Mouse (Mus musculus): ENCODE results near the gene Kazald1.

DNA sequence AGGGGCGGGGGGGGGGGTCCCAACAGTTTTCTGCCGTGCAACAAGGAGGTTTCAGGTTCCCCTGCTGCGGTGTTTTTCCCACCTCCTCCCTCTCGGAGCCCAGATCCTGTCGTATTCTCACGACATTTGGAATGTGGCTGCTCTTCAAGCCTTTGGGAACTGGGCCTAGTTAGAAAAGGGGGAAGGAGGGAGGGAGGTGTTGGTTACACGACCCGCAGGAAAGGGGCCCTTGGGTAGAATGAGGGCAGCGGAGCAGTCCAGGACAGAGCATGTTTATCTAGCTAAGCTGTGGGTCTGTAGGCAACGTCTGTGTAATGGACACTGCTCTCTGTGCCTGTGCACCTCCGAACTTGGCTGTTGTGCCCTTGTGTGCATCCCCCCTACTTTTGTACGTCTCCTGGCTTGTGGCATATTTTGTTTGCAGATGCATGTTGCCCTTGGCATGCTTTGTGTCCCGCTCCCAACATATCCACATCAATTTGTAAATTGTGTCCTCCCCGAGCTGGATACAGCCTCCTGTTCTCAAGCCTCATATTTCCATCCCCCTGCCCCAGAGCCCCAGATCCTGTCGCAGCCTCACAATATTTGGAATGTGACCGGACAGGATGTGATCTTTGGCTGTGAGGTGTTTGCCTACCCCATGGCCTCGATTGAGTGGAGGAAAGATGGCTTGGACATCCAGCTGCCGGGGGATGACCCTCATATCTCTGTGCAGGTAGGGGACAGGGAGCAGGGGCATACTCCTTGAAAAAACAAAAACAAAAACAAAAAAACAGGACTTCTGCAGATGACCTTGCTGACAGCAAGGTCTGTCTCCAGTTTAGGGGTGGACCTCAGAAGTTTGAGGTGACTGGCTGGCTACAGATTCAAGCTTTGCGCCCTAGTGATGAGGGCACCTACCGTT, 3.0 kb downstream of the Kazald1 start:
- TF ChIP-seq CTCF (IDR thresholded peaks at IDR 0.05), result no peak
- no peak for TF ChIP-seq EP300 (IDR thresholded peaks at IDR 0.05)
